Mouse (Mus musculus): ENCODE measurements around the gene Taf1c. TPM values are rescaled to one million over a fixed set of nuclear protein-coding genes. Genes with fewer than 3 reads are reported as not detected.

Taf1c gene
- total RNA-seq, 4 experiments from 2014 or later: 3.4 to 4.4 (median 4.0) TPM

DNA sequence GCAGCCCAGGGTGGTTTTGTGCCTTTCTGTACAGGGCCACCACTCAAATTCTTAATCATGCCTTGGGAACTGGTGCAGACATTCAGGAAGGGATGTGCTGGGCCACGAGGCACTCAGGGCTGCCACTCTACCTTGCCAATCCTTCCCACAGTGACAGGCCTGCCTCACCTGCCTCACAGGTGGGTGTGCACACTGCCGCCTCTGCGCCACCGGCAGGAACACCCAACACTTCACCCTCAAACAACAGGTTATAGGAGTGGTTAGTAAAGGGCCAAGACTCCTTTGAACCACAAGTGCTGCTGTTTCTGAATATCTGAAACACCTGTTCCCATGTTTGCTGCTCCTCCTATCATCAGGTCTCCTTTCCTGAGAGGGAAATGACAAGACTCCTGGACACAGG lies 32.6 kb downstream of the Taf1c start:
- no peak for DNase-seq (ENCODE audit: low spot score)

DNA sequence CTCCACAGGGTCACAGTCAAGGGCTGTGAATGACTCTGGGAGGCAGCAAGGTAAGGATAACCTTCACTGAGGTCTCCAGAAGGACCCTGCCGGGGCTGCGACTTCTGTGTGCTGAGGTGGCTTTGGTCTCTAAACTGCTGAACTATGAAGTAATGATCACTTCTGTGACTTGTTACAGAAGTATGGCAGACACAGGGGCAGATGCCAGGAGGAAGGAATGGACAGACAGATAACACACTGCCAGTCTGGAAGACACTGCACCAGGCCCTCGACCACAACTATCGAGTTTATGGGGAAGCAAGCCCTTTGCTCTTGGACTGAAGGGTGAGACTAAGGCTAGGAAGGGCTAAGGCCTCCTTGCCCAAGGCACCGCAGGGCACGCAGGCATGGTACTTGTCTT lies 33.9 kb downstream of the Taf1c start:
- DNase-seq (ENCODE audit: low spot score): no peak

GRCm38 (mm10) chr8:119569881-119570280 lies 35.1 kb downstream of the Taf1c start:
- DNase-seq (ENCODE audit: low spot score): no peak

GRCm38 (mm10) chr8:119568951-119569350 lies 36.1 kb downstream of the Taf1c start:
- DNase-seq (ENCODE audit: low spot score): no peak

- DNase-seq (ENCODE audit: low spot score): no peak
Observed at GRCm38 (mm10) chr8:119568251-119568650, 36.8 kb downstream of the Taf1c start.

DNA sequence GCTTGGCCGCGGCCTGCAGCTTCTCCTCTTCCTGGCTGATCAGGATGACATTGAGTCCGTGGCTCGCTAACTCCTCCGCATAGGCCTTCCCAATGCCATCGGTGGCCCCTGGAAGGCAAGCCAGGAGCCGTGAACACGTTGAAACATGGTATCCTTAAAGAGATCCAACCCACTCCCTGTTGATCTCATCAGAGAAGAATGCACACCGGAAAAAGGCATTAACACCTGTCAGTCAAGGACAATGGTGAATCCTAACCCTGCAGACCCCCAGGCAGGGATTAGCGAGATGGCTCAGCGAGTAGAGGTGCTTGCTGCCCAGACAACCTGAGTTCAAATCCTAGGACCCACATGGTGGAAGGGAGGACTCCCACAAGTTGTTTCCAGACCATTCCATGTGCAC lies 38.7 kb downstream of the Taf1c start:
- DNase-seq (ENCODE audit: low spot score): no peak

- DNase-seq (ENCODE audit: low spot score): no peak
Observed at GRCm38 (mm10) chr8:119563849-119564251, 41.2 kb downstream of the Taf1c start.

- no peak for DNase-seq (ENCODE audit: low spot score)
Observed at GRCm38 (mm10) chr8:119559402-119559720, 45.7 kb downstream of the Taf1c start.

GRCm38 (mm10) chr8:119558603-119559401 lies 46.2 kb downstream of the Taf1c start, which contains the start of gene Mbtps1:
Mbtps1 (minus strand) TSS chr8:119558735.
- peak; percentile 96 for DNase-seq (ENCODE audit: low spot score)

- peak; percentile 21 for DNase-seq (ENCODE audit: low spot score)
Observed at GRCm38 (mm10) chr8:119557821-119558602, 47.0 kb downstream of the Taf1c start.

GRCm38 (mm10) chr8:119557132-119557531 lies 47.9 kb downstream of the Taf1c start:
- DNase-seq (ENCODE audit: low spot score): no peak

GRCm38 (mm10) chr8:119555861-119556260 lies 49.2 kb downstream of the Taf1c start:
- DNase-seq (ENCODE audit: low spot score): no peak

- DNase-seq (ENCODE audit: low spot score): no peak
Observed at GRCm38 (mm10) chr8:119552967-119553366, 52.1 kb downstream of the Taf1c start.

DNA sequence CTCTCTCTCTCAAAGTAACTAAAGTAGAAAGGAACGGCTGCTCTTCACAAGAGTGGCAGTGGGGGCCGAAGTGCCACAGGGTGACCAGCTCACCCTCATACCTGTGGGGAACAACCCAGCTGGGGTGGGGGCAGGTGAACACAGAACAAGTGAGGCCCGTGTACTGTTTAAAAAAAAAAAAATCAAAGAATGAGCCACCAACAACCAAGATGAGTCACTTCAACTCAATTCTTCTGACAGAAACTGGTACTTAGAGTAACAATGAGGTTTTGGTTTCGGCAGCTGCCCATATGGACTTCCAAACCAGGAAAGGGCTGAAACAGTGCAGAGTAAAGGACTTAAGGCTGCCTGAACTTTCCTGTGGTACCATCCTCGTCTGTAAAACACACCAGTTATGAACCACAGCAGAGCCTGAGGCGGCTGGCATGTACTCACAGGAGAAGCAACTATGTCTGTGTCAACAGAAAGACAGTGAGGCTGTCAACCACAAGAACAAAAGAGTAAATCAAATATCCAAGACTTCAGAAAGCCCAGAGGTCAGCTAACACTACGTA lies 56.4 kb downstream of the Taf1c start:
- no peak for DNase-seq (ENCODE audit: low spot score)

Other genes starting within 250 kb of the Taf1c start
- 100 to 1,000 TPM; 102 to 129 (median 123) TPM for gene Mlycd, start 210.3 kb downstream of the Taf1c start, total RNA-seq (2022)
- 1 to 10 TPM; 3.4 to 7.6 (median 5.8) TPM for gene Osgin1, start 171.1 kb downstream of the Taf1c start, total RNA-seq (2022)
- gene Necab2, start 158.5 kb downstream of the Taf1c start, total RNA-seq (2022): not detected
- not detected for gene Slc38a8, start 103.5 kb downstream of the Taf1c start, total RNA-seq (2022)
- 10 to 100 TPM; 31.1 to 34.9 (median 33.1) TPM for gene Mbtps1, start 46.5 kb downstream of the Taf1c start, total RNA-seq (2022)
- 10 to 100 TPM; 18.4 to 22.3 (median 19.8) TPM for gene Hsdl1, start 30.0 kb downstream of the Taf1c start, total RNA-seq (2022)
- gene Dnaaf1, start 30.0 kb downstream of the Taf1c start, total RNA-seq (2022): not detected
- not detected for gene Adad2, start 7.5 kb upstream of the Taf1c start, total RNA-seq (2022)
- under 1 TPM in 2 of 4 experiments, not detected in 2; 0.09 to 0.12 TPM for gene Kcng4, start 30.5 kb upstream of the Taf1c start, total RNA-seq (2022)
- gene Wfdc1, start 61.1 kb upstream of the Taf1c start, total RNA-seq (2022): 10 to 100 TPM; 22.2 to 32.4 (median 25.2) TPM
- under 1 TPM in 1 of 4 experiments, not detected in 3; 0.11 TPM for gene Atp2c2, start 94.8 kb upstream of the Taf1c start, total RNA-seq (2022)
- 10 to 100 TPM; 11.3 to 14.3 (median 12.1) TPM for gene Tldc1, start 173.2 kb upstream of the Taf1c start, total RNA-seq (2022)
- gene Cotl1, start 235.3 kb upstream of the Taf1c start, total RNA-seq (2022): 10 to 100 TPM in 3 of 4 experiments, 1 to 10 TPM in 1; 9.6 to 26.9 (median 11.3) TPM